Mouse (Mus musculus) spleen, adult 2 months (tissue): ENCODE measurements around the gene Dnaja3.

Experiments used
- CTCF ChIP-seq: fragments of 200-500 bp; IDR thresholded peaks from 2 replicates; pipeline ENCODE4 v1.5.1; 2011; ENCODE audit warnings: mild to moderate bottlenecking, inconsistent platforms; ENCODE audit not compliant: insufficient read depth, insufficient read length, insufficient replicate concordance; ENCODE audit errors: extremely low read depth
- POLR2A ChIP-seq: fragments of 200-500 bp; IDR thresholded peaks from 2 replicates; pipeline ENCODE4 v1.6.1; 2011; ENCODE audit warnings: low read depth, low read length, inconsistent platforms

- no peak for TF ChIP-seq CTCF
- no peak for TF ChIP-seq POLR2A
Measured at GRCm38 (mm10) chr16:4725266-4725665, 85.5 kb downstream of the Dnaja3 start.
